Mouse (Mus musculus) mouse trophoblast stem cell (cell line): ENCODE measurements around the gene Caln1.

ENCODE experiments used
- in situ Hi-C, 2 experiments: fragments of 300-500 bp; cut with MseI, MboI; formaldehyde crosslinking; loops; 2 replicates in 1 of 2; 3 replicates in 1 of 2; pipeline ENCODE4 v1.15.1; 2025

Caln1 gene

GRCm38 (mm10) chr5:130810846-130811245 lies 441.6 kb downstream of the Caln1 start:
- in situ Hi-C loops, result no loop called here

- in situ Hi-C loops, result no loop called here
Observed at GRCm38 (mm10) chr5:130811266-130811665, 442.0 kb downstream of the Caln1 start.

GRCm38 (mm10) chr5:130811966-130812365 lies 442.7 kb downstream of the Caln1 start:
- in situ Hi-C loops, result no loop called here

GRCm38 (mm10) chr5:130812556-130812955 lies 443.3 kb downstream of the Caln1 start:
- in situ Hi-C loops, result no loop called here

DNA sequence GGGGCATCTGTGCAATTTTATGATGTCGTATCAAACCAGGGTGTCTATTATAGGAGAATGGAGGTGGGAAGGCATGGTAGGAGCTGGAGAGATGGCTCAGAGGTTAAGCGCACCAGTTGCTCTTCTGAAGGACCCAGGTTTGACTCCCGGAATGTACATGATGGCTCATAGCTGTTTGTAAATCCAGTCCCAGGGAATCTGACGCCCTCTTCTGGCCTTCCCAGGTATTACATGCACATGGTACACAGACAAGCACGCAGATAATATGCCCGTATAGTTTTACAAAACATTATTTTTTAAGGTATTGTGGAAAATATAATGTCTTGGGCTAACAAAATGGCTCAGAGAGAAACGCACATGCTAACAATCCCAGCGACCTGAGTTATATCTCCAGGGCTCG lies 443.8 kb downstream of the Caln1 start:
- in situ Hi-C loops, result no loop called here

GRCm38 (mm10) chr5:130815352-130815751 lies 446.1 kb downstream of the Caln1 start:
- in situ Hi-C loops, result no loop called here

DNA sequence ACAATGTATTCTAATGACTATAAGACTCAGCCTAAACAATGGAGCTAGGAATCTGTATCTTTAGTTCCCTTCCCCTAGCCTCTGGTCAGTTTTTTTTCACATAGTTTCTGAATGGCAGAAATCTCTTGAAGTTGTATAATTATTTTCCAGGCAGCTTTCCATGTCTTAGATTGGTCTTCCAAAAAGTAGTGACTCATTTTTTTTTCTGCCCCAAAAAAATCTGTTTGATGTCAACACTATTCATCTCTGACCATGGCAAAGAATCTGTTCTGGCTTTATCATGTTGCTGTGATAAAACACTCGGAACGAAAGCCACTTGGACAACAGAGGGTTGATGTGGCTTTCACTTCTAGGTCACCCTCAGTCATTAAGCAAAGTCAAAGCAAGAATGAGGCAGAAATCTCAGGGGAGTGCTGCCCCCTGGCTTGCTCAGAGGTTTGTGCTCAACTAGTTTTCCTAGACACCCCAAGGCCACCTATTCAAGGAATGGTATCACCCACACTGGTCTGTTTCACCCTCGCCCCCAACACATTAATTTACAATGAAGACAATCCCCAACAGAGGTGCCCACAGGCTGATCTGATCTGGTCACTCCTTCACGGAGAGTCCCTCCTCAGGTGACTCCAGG lies 450.9 kb downstream of the Caln1 start:
- in situ Hi-C loops, result no loop called here

DNA sequence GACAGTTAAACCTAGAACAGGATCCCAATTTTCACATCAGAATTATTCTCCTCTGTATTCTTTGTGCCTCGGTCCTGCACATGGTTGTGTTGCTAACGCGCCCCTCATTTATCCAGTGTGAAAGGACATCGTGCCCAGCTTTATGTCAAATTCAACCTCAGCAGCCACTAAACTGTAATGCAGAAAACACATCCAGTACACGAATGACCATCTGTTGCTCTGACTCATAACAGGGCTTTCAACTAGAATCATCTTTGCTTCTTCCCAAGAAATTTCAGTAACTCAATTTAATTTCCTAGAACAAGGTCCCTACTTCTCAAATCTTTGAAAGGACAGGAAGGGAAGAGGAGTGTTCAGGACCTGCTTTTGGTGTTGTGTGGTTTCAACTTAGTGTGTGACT lies 451.4 kb downstream of the Caln1 start:
- in situ Hi-C loops, result no loop called here

DNA sequence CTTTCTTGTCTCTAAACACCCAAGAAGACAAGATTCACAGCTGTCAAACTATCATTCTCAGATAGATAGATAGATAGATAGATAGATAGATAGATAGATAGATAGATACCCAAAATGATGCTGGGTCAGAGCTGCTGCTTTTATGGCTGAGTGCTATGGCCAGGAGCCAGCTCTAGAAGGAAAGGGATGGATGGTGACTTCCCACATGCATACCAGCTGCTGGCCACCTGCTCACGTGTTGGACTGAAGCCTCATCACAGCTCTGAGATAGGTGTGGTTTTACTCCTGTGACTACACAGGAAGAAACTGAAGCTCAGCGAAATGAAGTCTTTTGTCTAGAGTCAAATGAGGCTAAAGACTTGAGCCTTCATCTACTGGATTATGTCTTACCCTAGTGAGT lies 456.5 kb downstream of the Caln1 start:
- in situ Hi-C loops, result no loop called here

DNA sequence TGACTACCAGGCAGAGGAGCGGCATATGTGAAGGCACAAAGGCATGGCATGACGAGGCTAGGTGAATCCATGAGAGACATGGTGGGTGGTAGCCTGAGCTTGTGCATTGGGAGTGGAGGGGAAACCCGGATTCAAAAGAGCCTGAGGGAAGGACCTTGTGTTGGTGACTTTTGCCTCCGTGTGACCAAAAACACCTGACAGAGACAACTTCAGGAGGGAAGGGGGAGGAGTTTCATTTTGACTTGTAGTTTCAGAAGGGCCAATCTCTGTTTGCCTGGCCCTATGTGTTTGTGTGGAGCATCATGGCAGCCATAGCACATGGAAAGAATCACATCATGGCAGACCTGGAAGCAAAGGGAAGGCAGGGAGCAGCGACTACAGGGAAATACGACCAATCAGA lies 479.3 kb downstream of the Caln1 start:
- in situ Hi-C loops, result no loop called here

GRCm38 (mm10) chr5:130849610-130850009 lies 480.4 kb downstream of the Caln1 start:
- in situ Hi-C loops, result loop anchor here (10.0 kb wide), 2 partner anchors 95 to 445 kb away; no protein-coding TSS in a partner anchor

GRCm38 (mm10) chr5:130852182-130852581 lies 482.9 kb downstream of the Caln1 start:
- in situ Hi-C loops, result loop anchor here (10.0 kb wide), 2 partner anchors 97 to 447 kb away; no protein-coding TSS in a partner anchor

- in situ Hi-C loops, result loop anchor here (10.0 kb wide), 2 partner anchors 99 to 449 kb away; no protein-coding TSS in a partner anchor
Observed at GRCm38 (mm10) chr5:130853371-130853770, 484.1 kb downstream of the Caln1 start.

DNA sequence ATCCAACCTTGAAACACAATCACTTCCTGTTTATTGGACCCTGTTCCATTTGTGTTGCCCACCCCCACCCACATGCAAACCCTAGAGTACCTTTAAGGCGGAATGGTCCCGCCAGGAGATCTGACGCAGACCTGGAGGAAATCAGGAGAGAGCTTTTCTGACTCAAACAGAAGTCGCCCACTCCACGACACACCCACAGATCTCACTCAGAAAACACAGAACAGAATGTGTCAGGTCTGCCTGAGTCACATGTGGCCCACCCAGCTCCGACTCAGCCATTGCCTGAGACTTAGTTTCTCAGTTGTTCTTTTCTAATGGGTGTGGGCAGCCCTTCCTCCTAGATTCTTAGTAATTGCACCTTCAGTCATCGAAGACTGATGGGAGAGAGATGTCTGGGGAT lies 485.2 kb downstream of the Caln1 start:
- in situ Hi-C loops, result loop anchor here (10.0 kb wide), 2 partner anchors 100 to 450 kb away; no protein-coding TSS in a partner anchor

GRCm38 (mm10) chr5:130858148-130858547 lies 488.9 kb downstream of the Caln1 start:
- in situ Hi-C loops, result loop anchor here (10.0 kb wide), 2 partner anchors 103 to 453 kb away; no protein-coding TSS in a partner anchor

- in situ Hi-C loops, result loop anchor here (10.0 kb wide), 2 partner anchors 104 to 454 kb away; no protein-coding TSS in a partner anchor
Observed at GRCm38 (mm10) chr5:130858706-130859105, 489.5 kb downstream of the Caln1 start.

DNA sequence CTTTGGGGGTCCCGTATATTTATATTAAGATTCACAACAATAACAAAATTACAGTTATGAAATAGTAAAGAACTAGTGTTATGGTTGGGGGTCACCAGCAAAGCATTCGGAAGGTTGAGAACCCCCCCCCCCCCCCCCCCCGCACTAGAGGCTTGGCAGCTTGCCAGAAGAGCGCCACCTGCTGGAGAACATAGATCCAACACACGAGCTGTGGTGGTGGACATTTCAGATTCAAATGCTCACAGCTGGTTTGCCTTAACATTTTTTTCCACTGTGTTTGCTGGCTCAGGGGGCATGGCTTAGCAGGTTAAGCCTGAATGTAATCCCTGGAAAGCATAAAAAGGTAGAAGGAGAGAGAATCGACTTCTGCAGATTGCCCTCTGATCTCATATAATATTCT lies 490.5 kb downstream of the Caln1 start:
- in situ Hi-C loops, result loop anchor here (10.0 kb wide), 3 partner anchors 105 to 565 kb away; no protein-coding TSS in a partner anchor

DNA sequence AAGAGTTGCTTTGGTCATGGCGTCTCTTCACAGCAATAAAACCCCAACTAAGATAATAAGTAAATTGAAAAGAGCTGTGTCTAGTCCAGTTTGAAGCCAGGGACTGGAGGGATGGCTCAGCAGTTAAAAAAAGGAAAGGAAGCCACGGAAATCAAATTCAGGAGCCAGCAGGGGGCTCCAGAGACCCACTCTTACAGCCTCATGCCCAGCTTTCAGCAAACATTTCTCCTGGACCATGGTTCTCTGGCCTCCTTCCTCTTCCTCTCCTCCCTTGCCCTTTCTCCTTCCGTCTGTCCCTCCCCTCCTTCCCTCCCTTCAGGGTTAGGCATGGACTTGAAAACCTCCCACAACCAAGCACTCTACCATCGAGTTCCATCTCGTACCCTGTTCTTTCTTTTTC lies 493.0 kb downstream of the Caln1 start:
- in situ Hi-C loops, result loop anchor here in 1 of 2 experiments (10.0 kb wide), 1 partner anchor 562 kb away; no protein-coding TSS in a partner anchor

DNA sequence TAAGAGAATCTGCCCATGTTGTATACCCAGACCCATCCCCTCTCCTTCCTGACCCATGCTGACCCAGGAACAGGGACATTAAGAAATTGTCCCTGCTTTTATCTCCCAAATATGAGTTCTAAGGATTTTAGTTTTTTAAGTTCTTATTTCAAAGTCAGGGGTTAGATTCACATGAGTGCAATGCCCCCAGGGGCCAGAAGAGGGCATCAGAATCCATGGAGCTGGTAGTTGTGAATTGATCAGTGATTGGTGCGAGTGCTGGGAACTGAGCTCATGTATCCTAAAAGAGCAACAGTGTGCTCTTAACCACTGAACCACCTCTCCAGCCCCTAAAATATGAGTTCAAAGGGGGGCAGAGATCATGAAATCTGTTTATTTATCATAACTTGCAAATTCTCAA lies 500.6 kb downstream of the Caln1 start:
- in situ Hi-C loops, result loop anchor here in 1 of 2 experiments (10.0 kb wide), 1 partner anchor 555 kb away; no protein-coding TSS in a partner anchor

GRCm38 (mm10) chr5:130871086-130871485 lies 501.8 kb downstream of the Caln1 start:
- in situ Hi-C loops, result no loop called here

DNA sequence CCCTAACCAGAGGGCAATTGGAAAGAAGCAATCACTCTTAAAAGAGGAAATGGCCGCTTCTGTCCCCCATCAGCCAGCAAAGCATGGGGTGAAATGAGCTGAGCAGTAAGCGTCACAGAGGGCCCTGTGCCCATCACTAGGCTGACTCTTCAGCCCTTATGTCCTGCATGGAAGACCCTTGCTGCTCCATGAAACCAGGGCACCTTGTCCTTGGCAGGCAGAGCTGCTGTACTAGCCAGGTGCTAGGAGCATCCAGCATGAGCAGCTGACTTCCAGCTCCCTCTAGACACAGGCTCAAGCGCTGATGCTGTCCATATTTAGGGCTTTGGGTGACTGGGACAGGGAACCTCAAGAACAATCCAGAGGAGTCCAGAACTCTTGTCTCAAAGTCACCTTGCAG lies 506.1 kb downstream of the Caln1 start:
- in situ Hi-C loops, result no loop called here

GRCm38 (mm10) chr5:130880331-130880730 lies 511.1 kb downstream of the Caln1 start:
- in situ Hi-C loops, result no loop called here

- in situ Hi-C loops, result no loop called here
Observed at GRCm38 (mm10) chr5:130891735-130892134, 522.5 kb downstream of the Caln1 start.
